Mouse (Mus musculus): ENCODE results near the gene Ptgs1.

Ptgs1 gene

GRCm38 (mm10) chr2:36252505-36252904 lies 22.3 kb downstream of the Ptgs1 start:
- no peak for DNase-seq

- DNase-seq, result no peak
Observed at GRCm38 (mm10) chr2:36254445-36254844, 24.2 kb downstream of the Ptgs1 start.

GRCm38 (mm10) chr2:36256931-36257330 lies 26.7 kb downstream of the Ptgs1 start:
- no peak for DNase-seq

GRCm38 (mm10) chr2:36259382-36259781 lies 29.2 kb downstream of the Ptgs1 start:
- DNase-seq, result no peak

GRCm38 (mm10) chr2:36259798-36260540 lies 29.7 kb downstream of the Ptgs1 start:
- no peak for DNase-seq

GRCm38 (mm10) chr2:36262025-36262424 lies 31.8 kb downstream of the Ptgs1 start:
- DNase-seq, result no peak

- DNase-seq, result no peak
Observed at GRCm38 (mm10) chr2:36269458-36269857, 39.2 kb downstream of the Ptgs1 start.

- DNase-seq, result no peak
Observed at GRCm38 (mm10) chr2:36270186-36270585, 40.0 kb downstream of the Ptgs1 start.

GRCm38 (mm10) chr2:36271085-36271484 lies 40.9 kb downstream of the Ptgs1 start:
- DNase-seq, result no peak

- DNase-seq, result no peak
Observed at GRCm38 (mm10) chr2:36272288-36272950, 42.2 kb downstream of the Ptgs1 start.

GRCm38 (mm10) chr2:36276454-36276853 lies 46.2 kb downstream of the Ptgs1 start:
- DNase-seq, result peak; percentile 7

GRCm38 (mm10) chr2:36278760-36279159 lies 48.5 kb downstream of the Ptgs1 start:
- DNase-seq, result no peak

- DNase-seq, result no peak
Observed at GRCm38 (mm10) chr2:36281138-36281537, 50.9 kb downstream of the Ptgs1 start.

- DNase-seq, result no peak
Observed at GRCm38 (mm10) chr2:36282301-36282700, 52.1 kb downstream of the Ptgs1 start.

Measured in cerebellum, adult 11-12 months (tissue).